Mouse (Mus musculus): Measurements from ENCODE around the gene Gpc5. TPM values are rescaled to one million over a fixed set of nuclear protein-coding genes. Genes with fewer than 3 reads are reported as not detected.

Gpc5 gene
- total and polyA plus RNA-seq, 2 experiments from 2014 or later: 8.2 to 8.7 TPM

- Histone ChIP-seq H3K9me3 (ENCODE audit: low read length) (no peaks in the 10 kb centered on the region), H3K4me2 (ENCODE audit: low read depth) (no peak overlapping the region), H3K36me3 (ENCODE audit: insufficient read depth) (no peaks in the 10 kb centered on the region), H3K4me1 (ENCODE audit: insufficient read depth) (no peaks in the 10 kb centered on the region), H3K27me3 (ENCODE audit: insufficient read depth, low read length) (no peaks in the 10 kb centered on the region), H3K4me3 (ENCODE audit: low read depth, low read length) (no peak overlapping the region), H3K27ac (ENCODE audit: low read depth, low read length) (no peak overlapping the region), H3K9ac (no peak overlapping the region)
- 81% methylated on average over 3 of the region's 3 CpGs for WGBS
- TF ChIP-seq CTCF (IDR thresholded peaks at IDR 0.05; ENCODE audit: low read depth): no peak
- DNase-seq (no peak), ATAC-seq (no peak)
Observed at GRCm38 (mm10) chr14:116348560-116348959, 1256.5 kb downstream of the Gpc5 start.

- no peak overlapping the region for H3K9ac ChIP-seq
- DNase-seq: no peak
- no peak overlapping the region for H3K4me3 ChIP-seq (ENCODE audit: low read depth, low read length)
- H3K27ac ChIP-seq (ENCODE audit: low read depth, low read length): no peak overlapping the region
- WGBS: 51% methylated on average over 2 of the region's 2 CpGs
- TF ChIP-seq CTCF (IDR thresholded peaks at IDR 0.05; ENCODE audit: low read depth): no peak
- no peaks in the 10 kb centered on the region for H3K36me3 ChIP-seq (ENCODE audit: insufficient read depth)
- no peaks in the 10 kb centered on the region for H3K27me3 ChIP-seq (ENCODE audit: insufficient read depth, low read length)
- no peak overlapping the region for H3K4me2 ChIP-seq (ENCODE audit: low read depth)
- no peaks in the 10 kb centered on the region for H3K9me3 ChIP-seq (ENCODE audit: low read length)
- no peaks in the 10 kb centered on the region for H3K4me1 ChIP-seq (ENCODE audit: insufficient read depth)
- no peak for ATAC-seq
Observed at GRCm38 (mm10) chr14:116384602-116385001, 1292.6 kb downstream of the Gpc5 start.

- no peak overlapping the region for H3K27ac ChIP-seq (ENCODE audit: low read depth, low read length)
- no peaks in the 10 kb centered on the region for H3K9me3 ChIP-seq (ENCODE audit: low read length)
- no peaks in the 10 kb centered on the region for H3K27me3 ChIP-seq (ENCODE audit: insufficient read depth, low read length)
- 57% methylated on average over 3 of the region's 3 CpGs for WGBS
- H3K4me2 ChIP-seq (ENCODE audit: low read depth): no peak overlapping the region
- H3K36me3 ChIP-seq (ENCODE audit: insufficient read depth): no peaks in the 10 kb centered on the region
- ATAC-seq (no peak; the same call in 1 of the 2 replicates), DNase-seq (no peak)
- no peaks in the 10 kb centered on the region for H3K4me1 ChIP-seq (ENCODE audit: insufficient read depth)
- TF ChIP-seq CTCF (IDR thresholded peaks at IDR 0.05; ENCODE audit: low read depth): no peak
- no peak overlapping the region for H3K4me3 ChIP-seq (ENCODE audit: low read depth, low read length)
- H3K9ac ChIP-seq: no peak overlapping the region
Observed at GRCm38 (mm10) chr14:116415511-116415910, 1323.5 kb downstream of the Gpc5 start.

GRCm38 (mm10) chr14:116448219-116448618 lies 1356.2 kb downstream of the Gpc5 start:
- H3K4me1 ChIP-seq (ENCODE audit: insufficient read depth): no peaks in the 10 kb centered on the region
- no peaks in the 10 kb centered on the region for H3K36me3 ChIP-seq (ENCODE audit: insufficient read depth)
- no peaks in the 10 kb centered on the region for H3K27me3 ChIP-seq (ENCODE audit: insufficient read depth, low read length)
- no peaks in the 10 kb centered on the region for H3K9me3 ChIP-seq (ENCODE audit: low read length)
- no peak for ATAC-seq
- H3K27ac ChIP-seq (ENCODE audit: low read depth, low read length): no peak overlapping the region
- no peak overlapping the region for H3K4me2 ChIP-seq (ENCODE audit: low read depth)
- no peak for TF ChIP-seq CTCF (IDR thresholded peaks at IDR 0.05; ENCODE audit: low read depth)
- 73% methylated on average over 4 of the region's 4 CpGs for WGBS
- DNase-seq: no peak
- H3K4me3 ChIP-seq (ENCODE audit: low read depth, low read length): no peak overlapping the region
- H3K9ac ChIP-seq: no peak overlapping the region

- ATAC-seq (no peak), DNase-seq (no peak)
- Histone ChIP-seq H3K4me1 (ENCODE audit: insufficient read depth) (no peaks in the 10 kb centered on the region), H3K4me3 (ENCODE audit: low read depth, low read length) (no peak overlapping the region), H3K36me3 (ENCODE audit: insufficient read depth) (no peaks in the 10 kb centered on the region), H3K27ac (ENCODE audit: low read depth, low read length) (no peak overlapping the region), H3K27me3 (ENCODE audit: insufficient read depth, low read length) (no peaks in the 10 kb centered on the region), H3K9me3 (ENCODE audit: low read length) (no peaks in the 10 kb centered on the region), H3K4me2 (ENCODE audit: low read depth) (no peak overlapping the region), H3K9ac (no peak overlapping the region)
- TF ChIP-seq CTCF (IDR thresholded peaks at IDR 0.05; ENCODE audit: low read depth): no peak
- 88% methylated on average over 3 of the region's 3 CpGs for WGBS
Observed at GRCm38 (mm10) chr14:116453356-116453755, 1361.3 kb downstream of the Gpc5 start.

GRCm38 (mm10) chr14:116456211-116456610 lies 1364.2 kb downstream of the Gpc5 start:
- Histone ChIP-seq H3K27ac (ENCODE audit: low read depth, low read length) (no peak overlapping the region), H3K9ac (no peak overlapping the region), H3K4me3 (ENCODE audit: low read depth, low read length) (no peak overlapping the region), H3K4me2 (ENCODE audit: low read depth) (no peak overlapping the region), H3K36me3 (ENCODE audit: insufficient read depth) (no peaks in the 10 kb centered on the region), H3K4me1 (ENCODE audit: insufficient read depth) (no peaks in the 10 kb centered on the region), H3K27me3 (ENCODE audit: insufficient read depth, low read length) (no peaks in the 10 kb centered on the region), H3K9me3 (ENCODE audit: low read length) (no peaks in the 10 kb centered on the region)
- ATAC-seq (no peak), DNase-seq (no peak)
- TF ChIP-seq CTCF (IDR thresholded peaks at IDR 0.05; ENCODE audit: low read depth): no peak
- WGBS: 45% methylated on average over 4 of the region's 4 CpGs

GRCm38 (mm10) chr14:116473378-116474179 lies 1381.6 kb downstream of the Gpc5 start:
- DNase-seq (no peak), ATAC-seq (no peak)
- no peaks in the 10 kb centered on the region for H3K9me3 ChIP-seq (ENCODE audit: low read length)
- H3K4me3 ChIP-seq (ENCODE audit: low read depth, low read length): no peak overlapping the region
- H3K27me3 ChIP-seq (ENCODE audit: insufficient read depth, low read length): no peaks in the 10 kb centered on the region
- no peaks in the 10 kb centered on the region for H3K36me3 ChIP-seq (ENCODE audit: insufficient read depth)
- H3K9ac ChIP-seq: no peak overlapping the region
- no peak overlapping the region for H3K4me2 ChIP-seq (ENCODE audit: low read depth)
- no peaks in the 10 kb centered on the region for H3K4me1 ChIP-seq (ENCODE audit: insufficient read depth)
- no peak for TF ChIP-seq CTCF (IDR thresholded peaks at IDR 0.05; ENCODE audit: low read depth)
- WGBS: 91% methylated on average over 8 of the region's 8 CpGs
- H3K27ac ChIP-seq (ENCODE audit: low read depth, low read length): no peak overlapping the region

Measured in forebrain, postnatal 0 days (tissue).